Mouse (Mus musculus) urinary bladder, postnatal 0 days (tissue): ENCODE measurements around the gene Angptl3. TPM values are rescaled to one million over a fixed set of nuclear protein-coding genes. Genes with fewer than 3 reads are reported as not detected.

Experiments
- polyA plus RNA-seq: library from polyadenylated mRNA; unstranded; fragments of >200 nt; fragmentation: Nextera tagmentation; extraction: Ambion mirVana; gene quantifications from 2 replicates; pipeline ENCODE4 v1.2.1, GENCODE M21; 2015

Gene Angptl3
- 0.63 and 0.90 TPM in 2 replicates for polyA plus RNA-seq

DNA sequence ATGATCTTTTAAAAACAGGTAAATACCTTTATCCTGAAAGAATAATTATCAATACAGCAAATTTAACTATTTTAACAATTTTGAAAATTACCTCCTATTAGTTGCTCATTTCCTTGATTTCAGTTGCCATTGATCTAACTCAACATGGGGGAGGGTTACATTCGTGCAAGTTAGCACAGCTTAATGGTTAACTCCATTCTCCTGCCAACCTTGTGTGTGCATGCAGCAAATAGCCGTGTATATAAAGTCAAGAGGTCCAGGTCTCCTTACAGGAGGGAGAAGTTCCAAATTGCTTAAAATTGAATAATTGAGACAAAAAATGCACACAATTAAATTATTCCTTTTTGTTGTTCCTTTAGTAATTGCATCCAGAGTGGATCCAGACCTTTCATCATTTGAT, at the start of gene Angptl3:
TSS of gene Angptl3 (plus strand) at position 269 of the 400 bp plus-strand sequence.

Other genes with a start within 250 kb of the Angptl3 start
- gene Kank4, start 213.4 kb upstream of the Angptl3 start, polyA plus RNA-seq: 0.54 and 0.88 TPM in 2 replicates
- not detected in 2 replicates for gene I0C0044D17Rik, start 207.1 kb upstream of the Angptl3 start, polyA plus RNA-seq
- gene Usp1, start 107.1 kb upstream of the Angptl3 start, polyA plus RNA-seq: 33.8 and 42.5 TPM in 2 replicates
- gene Dock7, start 90.0 kb downstream of the Angptl3 start, polyA plus RNA-seq: 22.0 and 24.5 TPM in 2 replicates
- 7.3 and 8.2 TPM in 2 replicates for gene Atg4c, start 163.0 kb downstream of the Angptl3 start, polyA plus RNA-seq